In genomic region chr2:68957831-68958230, GRCm38 (mm10) we compare ENCODE assay signal across 16 mouse cellular contexts.
DNase-seq lines count a peak whose midpoint lies in the region; ATAC-seq and TF ChIP-seq lines count a peak whose summit lies in the region.
"Had no signal": no experiment of that assay in that cellular context is flagged by ENCODE, and none has a peak within 500 bp of the region (broad histone marks: within the 10 kb centered on the region; RNA-seq: fewer than 3 reads in every experiment).

No protein-coding gene starts in this region.

- no peak overlapping the region for H3K27ac ChIP-seq in hindbrain, embryonic 15.5 days (replicated peaks)
- H3K27ac ChIP-seq in hindbrain, embryonic 13.5 days = no peak overlapping the region
- no peak overlapping the region for H3K27ac ChIP-seq in embryonic facial prominence, embryonic 10.5 days (replicated peaks)
- H3K27ac ChIP-seq: embryonic facial prominence, embryonic 13.5 days; liver, embryonic 15.5 days; macrophage; stomach, embryonic 15.5 days had no signal

- TF ChIP-seq POLR2A in brain, embryonic 14.5 days (IDR thresholded peaks at IDR 0.05; ENCODE audit: borderline replicate concordance, extremely low read depth, insufficient read depth, insufficient read length, poor library complexity, severe bottlenecking) = no peak
- TF ChIP-seq POLR2A in lung, adult 2 months (IDR thresholded peaks at IDR 0.05; ENCODE audit: borderline replicate concordance, extremely low read depth, low read depth, low read length) = no peak

- H3K27me3 ChIP-seq in hindbrain, embryonic 15.5 days = no peaks in the 10 kb centered on the region
- H3K27me3 ChIP-seq in hindbrain, embryonic 13.5 days = no peaks in the 10 kb centered on the region
- no peaks in the 10 kb centered on the region for H3K27me3 ChIP-seq in embryonic facial prominence, embryonic 10.5 days (replicated peaks; ENCODE audit: low read depth, poor library complexity, severe bottlenecking)
- H3K27me3 ChIP-seq: embryonic facial prominence, embryonic 13.5 days; liver, embryonic 15.5 days; Patski; stomach, embryonic 15.5 days had no signal

- no peak overlapping the region for H3K9ac ChIP-seq in hindbrain, embryonic 15.5 days
- H3K9ac ChIP-seq in hindbrain, embryonic 13.5 days = no peak overlapping the region
- H3K9ac ChIP-seq: embryonic facial prominence, embryonic 13.5 days; liver, embryonic 15.5 days; stomach, embryonic 15.5 days had no signal

- no peaks in the 10 kb centered on the region for H3K9me3 ChIP-seq in hindbrain, embryonic 15.5 days
- no peaks in the 10 kb centered on the region for H3K9me3 ChIP-seq in hindbrain, embryonic 13.5 days
- H3K9me3 ChIP-seq in embryonic facial prominence, embryonic 10.5 days = no peaks in the 10 kb centered on the region
- H3K9me3 ChIP-seq: embryonic facial prominence, embryonic 13.5 days; limb, embryonic 10.5 days; liver, embryonic 15.5 days; stomach, embryonic 15.5 days had no signal

- peak; percentile 53 for DNase-seq in brain, embryonic 14.5 days (ENCODE audit: low read depth)
- DNase-seq in cerebellum, adult 9-10 months = peak; percentile 66
- DNase-seq in naive thymus-derived CD4-positive, alpha-beta T cell, adult 2 months (ENCODE audit: low read depth) = peak; percentile 60
- no peak for DNase-seq in retina, postnatal 1 day
- no peak for DNase-seq in embryonic facial prominence, embryonic 10.5 days (ENCODE audit: low spot score)
- no peak for DNase-seq in lung, adult 2 months
- DNase-seq: adrenal gland, adult 2 months; heart, postnatal 4 days had no signal

- 70% methylated on average over 7 of the region's 7 CpGs for WGBS in hindbrain, embryonic 15.5 days
- 70% methylated on average over 7 of the region's 7 CpGs for WGBS in hindbrain, embryonic 13.5 days
- WGBS in embryonic facial prominence, embryonic 10.5 days = 84% methylated on average over 7 of the region's 7 CpGs
- WGBS in lung, adult 2 months = 80% methylated on average over 7 of the region's 7 CpGs

- no peak for TF ChIP-seq CTCF in brain, embryonic 14.5 days (IDR thresholded peaks at IDR 0.05; ENCODE audit: borderline replicate concordance, extremely low read depth, insufficient read depth, insufficient read length)
- TF ChIP-seq CTCF in lung, adult 2 months (IDR thresholded peaks at IDR 0.05; ENCODE audit: insufficient read depth, low read length) = no peak

- no peak overlapping the region for H3K4me3 ChIP-seq in hindbrain, embryonic 15.5 days
- H3K4me3 ChIP-seq in hindbrain, embryonic 13.5 days = no peak overlapping the region
- no peak overlapping the region for H3K4me3 ChIP-seq in embryonic facial prominence, embryonic 10.5 days
- no peak overlapping the region for H3K4me3 ChIP-seq in lung, adult 2 months (replicated peaks; ENCODE audit: extremely low read depth, low read depth, low read length)
- H3K4me3 ChIP-seq: embryonic facial prominence, embryonic 13.5 days; limb, embryonic 10.5 days; liver, embryonic 15.5 days; stomach, embryonic 15.5 days had no signal

- no peaks in the 10 kb centered on the region for H3K36me3 ChIP-seq in hindbrain, embryonic 15.5 days
- H3K36me3 ChIP-seq in hindbrain, embryonic 13.5 days = no peaks in the 10 kb centered on the region
- 0 out of 2 replicates have a peak, but pooled peaks cover 3% of the 10 kb centered on the region for H3K36me3 ChIP-seq in embryonic facial prominence, embryonic 10.5 days (replicated peaks)
- H3K36me3 ChIP-seq: embryonic facial prominence, embryonic 13.5 days; limb, embryonic 10.5 days had no signal

- ATAC-seq in hindbrain, embryonic 15.5 days (ENCODE audit: low FRiP score, low read depth) = 0 out of 2 replicates have a peak, but pooled peaks have one; percentile 65
- ATAC-seq in hindbrain, embryonic 13.5 days (ENCODE audit: low FRiP score) = no peak
- ATAC-seq: Patski had no signal

- peaks cover 10% of the 10 kb centered on the region; the same call in 1 of the 2 replicates for H3K4me1 ChIP-seq in hindbrain, embryonic 15.5 days (replicated peaks)
- H3K4me1 ChIP-seq in hindbrain, embryonic 13.5 days (replicated peaks) = peaks cover 17% of the 10 kb centered on the region
- H3K4me1 ChIP-seq in embryonic facial prominence, embryonic 10.5 days = peaks cover 14% of the 10 kb centered on the region
- H3K4me1 ChIP-seq in lung, adult 2 months (ENCODE audit: control insufficient read depth, insufficient read depth, low read length) = no peaks in the 10 kb centered on the region

- no peak overlapping the region for H3K4me2 ChIP-seq in hindbrain, embryonic 15.5 days
- H3K4me2 ChIP-seq in hindbrain, embryonic 13.5 days = no peak overlapping the region
- H3K4me2 ChIP-seq: embryonic facial prominence, embryonic 13.5 days; liver, embryonic 15.5 days; stomach, embryonic 15.5 days had no signal

Comparison
In these comparisons a context has a peak if more than half of its experiments do, and no peak if none do; other contexts are left out.
1. DNase-seq: peak in brain, embryonic 14.5 days (single experiment), cerebellum, adult 9-10 months (single experiment) and naive thymus-derived CD4-positive, alpha-beta T cell, adult 2 months (single experiment); none in retina, postnatal 1 day (single experiment), embryonic facial prominence, embryonic 10.5 days (single experiment) and lung, adult 2 months (single experiment).